ENCODE assay signal across 9 mouse cellular contexts in genomic region chr1:174592420-174592980, GRCm38 (mm10).
A peak's percentile ranks its signal among the peaks of the same experiment; 100 is the strongest.
DNase-seq lines count a peak whose midpoint lies in the region; ATAC-seq and TF ChIP-seq lines count a peak whose summit lies in the region.
"Had no signal": no experiment of that assay in that cellular context is flagged by ENCODE, and none has a peak within 500 bp of the region (broad histone marks: within the 10 kb centered on the region; RNA-seq: fewer than 3 reads in every experiment).

No protein-coding gene starts in this region.

- H3K4me2 ChIP-seq in embryonic facial prominence, embryonic 11.5 days (ENCODE audit: low read depth, low read length) = no peak overlapping the region
- no peak overlapping the region for H3K4me2 ChIP-seq in lung, postnatal 0 days (replicated peaks; ENCODE audit: low read depth, low read length)
- H3K4me2 ChIP-seq: kidney, embryonic 15.5 days had no signal

- H3K4me3 ChIP-seq in embryonic facial prominence, embryonic 11.5 days (ENCODE audit: low read depth, low read length) = no peak overlapping the region
- H3K4me3 ChIP-seq in embryonic facial prominence, embryonic 10.5 days = no peak overlapping the region
- H3K4me3 ChIP-seq in layer of hippocampus, adult 2 months = no peak overlapping the region
- no peak overlapping the region for H3K4me3 ChIP-seq in ES-E14 (ENCODE audit: insufficient read depth in 1 of 2, low read depth in 1 of 2, low read length in 2 of 2, poor library complexity in 1 of 2, severe bottlenecking in 1 of 2)
- H3K4me3 ChIP-seq in lung, postnatal 0 days (ENCODE audit: low read depth, low read length) = no peak overlapping the region
- H3K4me3 ChIP-seq: kidney, embryonic 15.5 days had no signal

- DNase-seq in embryonic facial prominence, embryonic 11.5 days (ENCODE audit: low spot score) = peak; percentile 34
- no peak for DNase-seq in embryonic facial prominence, embryonic 10.5 days (ENCODE audit: low spot score)
- DNase-seq in layer of hippocampus, adult 2 months (ENCODE audit: low spot score in 2 of 2) = peak; percentile 13 to 22
- no peak for DNase-seq in layer of hippocampus, postnatal 25 days (ENCODE audit: extremely low spot score in 1 of 2, low spot score in 1 of 2)
- DNase-seq in ES-E14 (ENCODE audit: low read depth, low spot score) = peak; percentile 6
- peak; percentile 49 for DNase-seq in lung, postnatal 0 days (ENCODE audit: low spot score)
- DNase-seq in ovary, adult 18-20 months (ENCODE audit: low spot score) = no peak
- no peak for DNase-seq in ovary, postnatal 14 days (ENCODE audit: low spot score)

- H3K27me3 ChIP-seq in embryonic facial prominence, embryonic 11.5 days (ENCODE audit: control insufficient read depth, insufficient read depth, low read length) = no peaks in the 10 kb centered on the region
- H3K27me3 ChIP-seq in embryonic facial prominence, embryonic 10.5 days (replicated peaks; ENCODE audit: low read depth, poor library complexity, severe bottlenecking) = no peaks in the 10 kb centered on the region
- no peaks in the 10 kb centered on the region for H3K27me3 ChIP-seq in lung, postnatal 0 days (replicated peaks; ENCODE audit: insufficient read depth, low read length)
- H3K27me3 ChIP-seq: kidney, embryonic 15.5 days had no signal

- no peak for TF ChIP-seq EP300 in lung, postnatal 0 days (IDR thresholded peaks at IDR 0.05)

- 78% methylated on average over 5 of the region's 5 CpGs for WGBS in embryonic facial prominence, embryonic 11.5 days
- 69% methylated on average over 5 of the region's 5 CpGs for WGBS in embryonic facial prominence, embryonic 10.5 days
- WGBS in lung, postnatal 0 days = 53% methylated on average over 5 of the region's 5 CpGs

- no peaks in the 10 kb centered on the region for H3K36me3 ChIP-seq in embryonic facial prominence, embryonic 11.5 days (replicated peaks; ENCODE audit: control insufficient read depth, insufficient read depth, low read depth, low read length)
- no peaks in the 10 kb centered on the region for H3K36me3 ChIP-seq in embryonic facial prominence, embryonic 10.5 days (replicated peaks)
- H3K36me3 ChIP-seq in ES-E14 (ENCODE audit: control insufficient read depth, insufficient read depth, low read length, poor library complexity, severe bottlenecking) = no peaks in the 10 kb centered on the region
- H3K36me3 ChIP-seq in lung, postnatal 0 days (ENCODE audit: insufficient read depth, low read length) = no peaks in the 10 kb centered on the region
- H3K36me3 ChIP-seq: kidney, embryonic 15.5 days had no signal

- no peaks in the 10 kb centered on the region for H3K4me1 ChIP-seq in embryonic facial prominence, embryonic 11.5 days (ENCODE audit: control insufficient read depth, insufficient read depth, low read length)
- no peaks in the 10 kb centered on the region for H3K4me1 ChIP-seq in embryonic facial prominence, embryonic 10.5 days
- no peaks in the 10 kb centered on the region for H3K4me1 ChIP-seq in ES-E14 (ENCODE audit: control insufficient read depth in 2 of 2, insufficient read depth in 2 of 2, low read length in 2 of 2, poor library complexity in 1 of 2)
- no peaks in the 10 kb centered on the region for H3K4me1 ChIP-seq in lung, postnatal 0 days (ENCODE audit: insufficient read depth, low read depth, low read length)
- H3K4me1 ChIP-seq: kidney, embryonic 15.5 days had no signal

- no peak overlapping the region for H3K9ac ChIP-seq in embryonic facial prominence, embryonic 11.5 days (replicated peaks; ENCODE audit: low read length)
- H3K9ac ChIP-seq in ES-E14 (ENCODE audit: insufficient read depth, low read depth, low read length, poor library complexity, severe bottlenecking) = no peak overlapping the region
- no peak overlapping the region for H3K9ac ChIP-seq in lung, postnatal 0 days (replicated peaks; ENCODE audit: low read depth)
- H3K9ac ChIP-seq: kidney, embryonic 15.5 days had no signal

- no peaks in the 10 kb centered on the region for H3K9me3 ChIP-seq in embryonic facial prominence, embryonic 11.5 days (replicated peaks; ENCODE audit: control insufficient read depth, low read length)
- H3K9me3 ChIP-seq in embryonic facial prominence, embryonic 10.5 days = no peaks in the 10 kb centered on the region
- H3K9me3 ChIP-seq in ES-E14 (ENCODE audit: control insufficient read depth, insufficient read depth, low read depth, low read length) = no peaks in the 10 kb centered on the region
- no peaks in the 10 kb centered on the region for H3K9me3 ChIP-seq in lung, postnatal 0 days (ENCODE audit: low read length)
- H3K9me3 ChIP-seq: kidney, embryonic 15.5 days had no signal

- peak; percentile 82 for TF ChIP-seq CTCF in layer of hippocampus, adult 2 months (conservative IDR thresholded peaks at IDR 0.05)
- peak; percentile 74 for TF ChIP-seq CTCF in lung, postnatal 0 days (IDR thresholded peaks at IDR 0.05)

- no peak for ATAC-seq in embryonic facial prominence, embryonic 11.5 days (replicated peaks; ENCODE audit: insufficient number of reproducible peaks, low FRiP score, low TSS enrichment, low read depth)
- ATAC-seq in lung, postnatal 0 days = no peak

- in situ Hi-C loops in ES-E14 (cut with MboI; ENCODE audit: low sequenced_read_pairs in 2 of 2, unreplicated experiment in 2 of 2) = loop anchor here (10.0 to 25.0 kb wide), 3 partner anchors 402 to 720 kb away; no protein-coding TSS in a partner anchor

- H3K27ac ChIP-seq in embryonic facial prominence, embryonic 11.5 days (replicated peaks; ENCODE audit: low read depth, low read length) = no peak overlapping the region
- H3K27ac ChIP-seq in embryonic facial prominence, embryonic 10.5 days (replicated peaks) = no peak overlapping the region
- H3K27ac ChIP-seq in layer of hippocampus, adult 2 months = no peak overlapping the region
- H3K27ac ChIP-seq in ES-E14 (ENCODE audit: insufficient read depth, low read depth, low read length, poor library complexity, severe bottlenecking) = no peak overlapping the region
- H3K27ac ChIP-seq in lung, postnatal 0 days (ENCODE audit: low read length) = no peak overlapping the region
- H3K27ac ChIP-seq: kidney, embryonic 15.5 days had no signal

TF ChIP-seq in ES-E14, 5 proteins besides CTCF, POLR2A, EP300 and RAD21:
- TF ChIP-seq ZC3H11A (IDR thresholded peaks at IDR 0.05; ENCODE audit: borderline replicate concordance, low read depth, low read length) = no peak
- no peak for TF ChIP-seq CHD2 (IDR thresholded peaks at IDR 0.05; ENCODE audit: low read depth, low read length)

Comparison
In these comparisons a context has a peak if more than half of its experiments do, and no peak if none do; other contexts are left out.
1. DNase-seq: peak in embryonic facial prominence, embryonic 11.5 days (single experiment), layer of hippocampus, adult 2 months (2 of 2), ES-E14 (single experiment) and lung, postnatal 0 days (single experiment); none in embryonic facial prominence, embryonic 10.5 days (single experiment), layer of hippocampus, postnatal 25 days (0 of 2), ovary, adult 18-20 months (single experiment) and ovary, postnatal 14 days (single experiment).